Mouse (Mus musculus) hindbrain, postnatal 0 days (tissue): ENCODE data around the gene Gm4779. TPM values are rescaled to one million over a fixed set of nuclear protein-coding genes. Genes with fewer than 3 reads are reported as not detected.

Experiments
- ATAC-seq: fragments of 200-750 bp; cut with Nextera tagmentation; 2 replicates; pipeline ENCODE4 v1.8.0; 2017; ENCODE audit warnings: mild to moderate bottlenecking, moderate TSS enrichment, moderate library complexity
- DNase-seq: peaks from one replicate; pipeline ENCODE4 v3.0.0-alpha.2; 2015; ENCODE audit warnings: low spot score
- H3K27ac ChIP-seq: fragments of 300-500 bp; sonication (generic); 2 replicates; pipeline ENCODE4 v1.5.1; 2014; ENCODE audit warnings: mild to moderate bottlenecking
- H3K27me3 ChIP-seq: fragments of 300-500 bp; sonication (generic); 2 replicates; pipeline ENCODE4 v1.6.1; 2014; ENCODE audit warnings: low read length, mixed read lengths; ENCODE audit not compliant: insufficient read depth
- H3K36me3 ChIP-seq: fragments of 300-500 bp; sonication (generic); 2 replicates; pipeline ENCODE4 v1.6.1; 2014; ENCODE audit warnings: low read length, mixed read lengths; ENCODE audit not compliant: insufficient read depth
- H3K4me1 ChIP-seq: fragments of 300-500 bp; sonication (generic); 2 replicates; pipeline ENCODE4 v1.6.1; 2014; ENCODE audit warnings: antibody characterized with exemption, low read length, mixed read lengths; ENCODE audit not compliant: insufficient read depth
- H3K4me2 ChIP-seq: fragments of 300-500 bp; sonication (generic); 2 replicates; pipeline ENCODE4 v1.6.1; 2014; ENCODE audit warnings: low read depth, mild to moderate bottlenecking, low read length, moderate library complexity, mixed read lengths
- H3K4me3 ChIP-seq: fragments of 300-500 bp; sonication (generic); 2 replicates; pipeline ENCODE4 v1.5.1; 2014; ENCODE audit warnings: low read length
- H3K9ac ChIP-seq: fragments of 300-500 bp; sonication (generic); replicated peaks from 2 replicates; pipeline ENCODE4 v1.6.1; 2014; ENCODE audit warnings: mild to moderate bottlenecking, low read length, moderate library complexity, mixed read lengths
- H3K9me3 ChIP-seq: fragments of 300-500 bp; sonication (generic); 2 replicates; pipeline ENCODE4 v1.6.1; 2016; ENCODE audit warnings: low read length, mixed read lengths
- CTCF ChIP-seq: IDR thresholded peaks from 2 replicates; pipeline ENCODE4 v1.5.1; 2016; ENCODE audit warnings: antibody characterized with exemption, control low read depth, low read depth
- WGBS: fragments of 180-500 bp; shearing (Covaris S2); extraction: QIAGEN DNeasy Blood & Tissue Kit; methylation state at CpG from one replicate; pipeline ENCODE4 v1.1.7; 2014; 5-methylcytosine and 5-hydroxymethylcytosine counted together
- polyA plus RNA-seq: library from polyadenylated mRNA; unstranded; fragments of >200 nt; fragmentation: Nextera tagmentation; extraction: Ambion mirVana; gene quantifications from 2 replicates; pipeline ENCODE4 v1.2.1, GENCODE M21; 2015
- total RNA-seq: library from RNA; depleted of rRNA; stranded (reverse); fragments of >200 nt; gene quantifications from 2 replicates; pipeline ENCODE4 v1.2.3, GENCODE M21; 2014

The Gm4779 gene
- total and polyA plus RNA-seq, 2 experiments from 2014 or later = 0.05 TPM; not detected in 1

DNA sequence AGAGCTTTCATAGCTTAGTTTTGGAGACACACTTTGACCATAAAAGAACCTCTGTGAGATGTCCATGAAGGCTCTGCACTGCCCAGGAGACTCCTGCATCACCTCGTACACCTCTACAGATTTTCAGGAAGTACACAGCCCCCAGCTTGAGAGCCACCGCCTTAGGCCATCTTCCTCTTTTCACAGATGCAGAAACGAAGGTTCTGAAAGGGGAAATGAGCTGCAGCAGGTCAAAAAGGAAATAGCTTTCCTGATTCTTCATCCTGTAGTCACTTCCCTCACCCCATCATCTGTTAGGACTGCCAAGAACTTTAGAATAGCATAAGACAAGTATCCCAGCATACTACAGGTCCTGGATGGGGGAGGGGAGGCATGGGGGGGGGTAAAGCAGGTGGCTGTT, 23.9 kb downstream of the Gm4779 start:
- Histone ChIP-seq H3K27ac (no peak overlapping the region), H3K36me3 (no peaks in the 10 kb centered on the region), H3K4me2 (no peak overlapping the region), H3K9ac (no peak overlapping the region), H3K4me3 (no peak overlapping the region), H3K27me3 (no peaks in the 10 kb centered on the region), H3K4me1 (no peaks in the 10 kb centered on the region), H3K9me3 (no peaks in the 10 kb centered on the region)
- no peak for TF ChIP-seq CTCF
- 74% methylated on average over 3 of the region's 3 CpGs for WGBS
- ATAC-seq (no peak), DNase-seq (no peak)

DNA sequence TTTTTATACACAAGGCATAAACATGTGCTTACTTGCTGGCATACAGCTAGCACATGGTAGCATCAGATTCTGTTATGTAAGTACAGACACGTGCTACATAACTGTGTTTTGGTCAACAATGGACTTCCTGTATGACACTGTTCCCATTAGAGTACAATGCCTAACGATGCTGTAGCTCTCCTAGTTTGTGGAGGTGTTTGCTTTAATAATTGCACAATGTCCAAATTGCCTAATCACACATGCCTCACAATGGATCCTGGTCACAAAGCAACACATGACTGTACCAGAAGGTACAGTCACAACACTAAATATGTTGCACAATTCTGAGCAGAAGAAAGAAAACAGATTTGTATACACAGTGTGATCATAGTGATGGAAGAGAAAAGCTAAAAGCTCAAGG, 24.7 kb downstream of the Gm4779 start:
- no peak for ATAC-seq
- no peak for DNase-seq
- WGBS = 54% methylated on average over 2 of the region's 2 CpGs

DNA sequence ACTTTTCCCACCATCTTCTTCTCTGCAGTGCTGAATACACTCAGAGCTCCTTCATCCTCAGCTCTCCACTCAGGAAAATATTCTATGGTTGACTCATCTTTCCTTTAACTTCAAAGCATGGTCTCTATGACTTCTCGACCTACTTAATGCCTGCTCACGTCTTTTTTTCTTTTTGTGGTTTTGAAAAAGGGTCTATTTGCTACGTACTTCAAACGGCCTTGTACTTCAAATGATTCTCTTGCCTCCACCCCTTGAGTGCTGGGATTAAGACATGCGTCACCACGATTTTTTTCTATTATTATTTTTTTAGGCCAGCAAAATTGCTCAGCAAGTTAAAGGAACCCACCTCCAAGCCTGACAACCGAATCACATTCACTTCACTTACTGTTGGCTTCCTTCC, 26.9 kb downstream of the Gm4779 start:
- Histone ChIP-seq H3K4me1 (no peaks in the 10 kb centered on the region), H3K9ac (no peak overlapping the region), H3K4me2 (no peak overlapping the region), H3K4me3 (no peak overlapping the region), H3K9me3 (no peaks in the 10 kb centered on the region), H3K27ac (no peak overlapping the region), H3K36me3 (no peaks in the 10 kb centered on the region), H3K27me3 (no peaks in the 10 kb centered on the region)
- WGBS = 75% methylated on average over 7 of the region's 7 CpGs
- ATAC-seq (no peak), DNase-seq (no peak)
- TF ChIP-seq CTCF = no peak

More for the DNA sequence above, 24.7 kb downstream of the Gm4779 start:
- Histone ChIP-seq H3K36me3 (no peaks in the 10 kb centered on the region), H3K9ac (no peak overlapping the region), H3K4me1 (no peaks in the 10 kb centered on the region), H3K4me2 (no peak overlapping the region), H3K9me3 (no peaks in the 10 kb centered on the region), H3K27ac (no peak overlapping the region), H3K27me3 (no peaks in the 10 kb centered on the region), H3K4me3 (no peak overlapping the region)
- no peak for TF ChIP-seq CTCF

DNA sequence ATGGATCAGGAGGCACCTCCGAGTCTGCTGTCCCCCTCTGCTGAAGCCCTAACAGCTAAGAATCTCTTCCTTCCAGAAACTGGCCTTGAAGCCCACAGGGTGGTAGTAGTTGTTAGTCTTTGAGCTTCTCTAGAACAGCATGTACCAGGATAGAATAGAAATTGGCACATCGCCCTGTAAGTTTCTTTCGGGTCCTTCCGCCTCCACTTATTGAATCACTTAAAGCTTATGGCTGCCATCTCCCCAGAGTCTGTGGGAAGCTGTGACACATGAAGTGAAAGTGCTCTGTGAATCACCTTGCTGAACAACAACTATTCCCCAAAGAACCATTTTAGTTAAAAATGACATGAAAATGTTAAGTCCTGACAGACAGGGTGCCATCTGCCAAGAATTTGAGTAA, 29.1 kb downstream of the Gm4779 start:
- 75% methylated on average over 4 of the region's 4 CpGs for WGBS
- TF ChIP-seq CTCF = no peak
- Histone ChIP-seq H3K4me1 (no peaks in the 10 kb centered on the region), H3K9me3 (no peaks in the 10 kb centered on the region), H3K4me3 (no peak overlapping the region), H3K4me2 (no peak overlapping the region), H3K36me3 (no peaks in the 10 kb centered on the region), H3K27ac (no peak overlapping the region), H3K9ac (no peak overlapping the region), H3K27me3 (no peaks in the 10 kb centered on the region; the same call in 1 of the 2 replicates)
- no peak for ATAC-seq
- DNase-seq = no peak

DNA sequence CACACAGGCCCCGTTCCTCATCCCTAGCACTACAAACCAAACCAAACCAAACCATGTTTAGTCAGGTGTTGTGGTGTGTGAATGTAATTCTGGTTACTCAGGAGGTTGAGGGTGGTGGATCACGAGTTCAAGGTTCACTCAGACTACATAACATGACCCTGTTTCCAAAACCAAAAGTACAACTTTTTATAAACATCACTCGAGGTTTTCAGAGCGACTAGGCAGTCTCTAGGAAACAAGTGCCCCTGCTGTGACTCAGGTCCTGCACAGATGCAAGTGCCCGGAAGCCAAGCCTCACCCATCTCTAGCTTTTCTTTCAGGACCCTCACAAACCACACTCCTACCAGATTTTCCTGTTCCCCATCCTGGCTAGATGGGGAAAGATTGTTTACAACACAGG, 29.6 kb downstream of the Gm4779 start:
- H3K4me1 ChIP-seq = no peaks in the 10 kb centered on the region
- no peak overlapping the region for H3K9ac ChIP-seq
- TF ChIP-seq CTCF = no peak
- H3K36me3 ChIP-seq = no peaks in the 10 kb centered on the region
- H3K27ac ChIP-seq = no peak overlapping the region
- ATAC-seq = no peak
- no peak for DNase-seq
- no peak overlapping the region for H3K4me3 ChIP-seq
- WGBS = 67% methylated on average over 5 of the region's 5 CpGs
- H3K9me3 ChIP-seq = no peaks in the 10 kb centered on the region
- no peak overlapping the region for H3K4me2 ChIP-seq
- no peaks in the 10 kb centered on the region; the same call in 1 of the 2 replicates for H3K27me3 ChIP-seq

DNA sequence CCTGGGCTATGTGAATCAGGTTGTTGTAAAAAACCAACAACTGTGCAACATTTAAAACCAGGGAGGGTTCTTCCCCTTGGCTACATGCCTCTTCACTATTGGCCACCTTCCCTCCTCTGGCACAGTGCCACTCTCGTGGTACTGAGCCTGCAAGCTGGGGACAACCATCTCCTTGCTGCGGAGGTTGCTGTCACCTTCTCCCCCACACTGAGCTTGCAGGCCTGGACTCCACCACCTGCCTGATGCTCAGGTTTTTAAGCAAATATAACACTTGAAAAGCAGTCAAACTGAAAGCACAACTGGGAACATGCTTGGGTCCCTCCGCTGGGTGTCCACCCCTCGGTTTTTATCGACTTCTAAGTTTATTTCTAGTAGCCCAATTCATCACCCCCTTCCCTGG, 39.7 kb downstream of the Gm4779 start:
- Histone ChIP-seq H3K9me3 (no peaks in the 10 kb centered on the region), H3K4me3 (no peak overlapping the region), H3K36me3 (no peaks in the 10 kb centered on the region), H3K9ac (no peak overlapping the region), H3K27me3 (no peaks in the 10 kb centered on the region), H3K27ac (no peak overlapping the region), H3K4me2 (no peak overlapping the region), H3K4me1 (no peaks in the 10 kb centered on the region)
- no peak for TF ChIP-seq CTCF
- ATAC-seq = no peak
- peak; percentile 20 for DNase-seq
- WGBS = 66% methylated on average over 5 of the region's 5 CpGs

DNA sequence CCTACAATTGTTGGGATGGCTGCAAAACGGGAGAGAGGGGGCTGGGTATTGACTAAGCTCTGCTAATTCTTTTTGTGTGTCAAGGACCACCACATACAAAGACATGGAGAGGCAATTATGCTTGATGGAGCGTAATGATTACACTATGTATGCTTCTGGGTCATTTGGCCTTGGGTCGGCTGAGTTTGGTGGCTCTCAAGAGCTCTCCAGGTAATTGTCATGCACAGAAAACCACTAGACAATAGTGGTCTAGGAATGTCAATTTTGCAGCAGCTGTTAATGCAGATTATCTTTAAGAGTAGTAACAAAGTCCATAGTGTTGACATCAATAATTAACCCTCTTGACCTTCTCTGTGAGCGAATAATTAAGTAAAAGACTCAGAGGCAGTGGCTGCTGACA, 44.1 kb downstream of the Gm4779 start:
- H3K4me2 ChIP-seq = no peak overlapping the region
- no peaks in the 10 kb centered on the region for H3K4me1 ChIP-seq
- H3K9me3 ChIP-seq = no peaks in the 10 kb centered on the region
- WGBS = 48% methylated on average over 4 of the region's 4 CpGs
- H3K36me3 ChIP-seq = no peaks in the 10 kb centered on the region
- DNase-seq (no peak), ATAC-seq (no peak)
- no peaks in the 10 kb centered on the region for H3K27me3 ChIP-seq
- H3K9ac ChIP-seq = no peak overlapping the region
- H3K4me3 ChIP-seq = no peak overlapping the region
- TF ChIP-seq CTCF = no peak
- H3K27ac ChIP-seq = no peak overlapping the region
